Mouse (Mus musculus): ENCODE data around the gene Cramp1l. TPM values are rescaled to one million over a fixed set of nuclear protein-coding genes. Genes with fewer than 3 reads are reported as not detected.
"Not testable (repeated sequence)": the region's sequence is repeated elsewhere in the genome, so short reads cannot be mapped to it uniquely, and the experiment has no call there.

The Cramp1l gene
- total and polyA plus RNA-seq, 3 experiments: 8.6 to 39.5 (median 14.9) TPM

GRCm38 (mm10) chr17:24960852-24961715 is 54.5 kb downstream of the Cramp1l start:
- no peaks in the 10 kb centered on the region for H3K27me3 ChIP-seq (ENCODE audit: insufficient read depth, low read length)
- no peaks in the 10 kb centered on the region for H3K9me3 ChIP-seq (replicated peaks)
- TF ChIP-seq GATA1 (IDR thresholded peaks at IDR 0.05; ENCODE audit: borderline replicate concordance, low read length) (no peak), POLR2AphosphoS5 (IDR thresholded peaks at IDR 0.05; ENCODE audit: insufficient replicate concordance, low read depth, low read length) (no peak), CTCF (IDR thresholded peaks at IDR 0.05; ENCODE audit: low read depth, low read length) (no peak)
- peaks cover 71% of the 10 kb centered on the region for H3K36me3 ChIP-seq (replicated peaks)
- H3K4me1 ChIP-seq (ENCODE audit: insufficient read depth, low read depth, low read length): peaks cover 22% of the 10 kb centered on the region
- peak overlapping the region; percentile 95 for H3K4me3 ChIP-seq (ENCODE audit: low read depth, low read length)
- DNase-seq (ENCODE audit: low spot score): no peak
- no peak for ATAC-seq (ENCODE audit: extremely low read depth, insufficient number of reproducible peaks, low FRiP score, poor library complexity, severe bottlenecking)

- no peaks in the 10 kb centered on the region for H3K9me3 ChIP-seq (replicated peaks)
- peak; percentile 100 for DNase-seq (ENCODE audit: low spot score)
- H3K36me3 ChIP-seq (replicated peaks): peaks cover 71% of the 10 kb centered on the region
- TF ChIP-seq GATA2 (IDR thresholded peaks at IDR 0.05; ENCODE audit: borderline replicate concordance, low read depth, low read length) (no peak), CTCF (IDR thresholded peaks at IDR 0.05; ENCODE audit: low read depth, low read length) (no peak), POLR2AphosphoS5 (IDR thresholded peaks at IDR 0.05; ENCODE audit: insufficient replicate concordance, low read depth, low read length) (no peak), TAL1 (conservative IDR thresholded peaks at IDR 0.05; ENCODE audit: low read depth, low read length) (no peak), GATA1 (IDR thresholded peaks at IDR 0.05; ENCODE audit: borderline replicate concordance, low read length) (no peak)
- peaks cover 24% of the 10 kb centered on the region for H3K4me1 ChIP-seq (ENCODE audit: insufficient read depth, low read depth, low read length)
- no peaks in the 10 kb centered on the region for H3K27me3 ChIP-seq (ENCODE audit: insufficient read depth, low read length)
- peak; percentile 98 for ATAC-seq (ENCODE audit: extremely low read depth, insufficient number of reproducible peaks, low FRiP score, poor library complexity, severe bottlenecking)
- peak within 1 kb of the TSS; percentile 95 for H3K4me3 ChIP-seq (ENCODE audit: low read depth, low read length)
These were observed 55.3 kb downstream of the Cramp1l start, which contains the start of gene Jpt2 for GRCm38 (mm10) chr17:24960135-24960851. Jpt2 (minus strand) TSS chr17:24960689.

GRCm38 (mm10) chr17:24959371-24959770 is 56.2 kb downstream of the Cramp1l start:
- peaks cover 69% of the 10 kb centered on the region for H3K36me3 ChIP-seq (replicated peaks)
- peaks cover 24% of the 10 kb centered on the region for H3K4me1 ChIP-seq (ENCODE audit: insufficient read depth, low read depth, low read length)
- no peaks in the 10 kb centered on the region for H3K27me3 ChIP-seq (ENCODE audit: insufficient read depth, low read length)
- no peak for TF ChIP-seq GATA1 (IDR thresholded peaks at IDR 0.05; ENCODE audit: borderline replicate concordance, low read length)
- TF ChIP-seq CTCF (IDR thresholded peaks at IDR 0.05; ENCODE audit: low read depth, low read length): no peak
- no peak for TF ChIP-seq GATA2 (IDR thresholded peaks at IDR 0.05; ENCODE audit: borderline replicate concordance, low read depth, low read length)
- TF ChIP-seq POLR2AphosphoS5 (IDR thresholded peaks at IDR 0.05; ENCODE audit: insufficient replicate concordance, low read depth, low read length): no peak
- TF ChIP-seq TAL1 (conservative IDR thresholded peaks at IDR 0.05; ENCODE audit: low read depth, low read length): no peak
- DNase-seq (ENCODE audit: low spot score) (no peak), ATAC-seq (ENCODE audit: extremely low read depth, insufficient number of reproducible peaks, low FRiP score, poor library complexity, severe bottlenecking) (no peak)
- H3K9me3 ChIP-seq (replicated peaks): no peaks in the 10 kb centered on the region
- peak overlapping the region; percentile 95 for H3K4me3 ChIP-seq (ENCODE audit: low read depth, low read length)

- no peak for DNase-seq (ENCODE audit: low spot score)
These were observed 62.3 kb downstream of the Cramp1l start for GRCm38 (mm10) chr17:24953291-24953690.

GRCm38 (mm10) chr17:24950671-24951070 is 64.9 kb downstream of the Cramp1l start:
- Histone ChIP-seq H3K36me3 (replicated peaks) (peaks cover 94% of the 10 kb centered on the region), H3K4me1 (ENCODE audit: insufficient read depth, low read depth, low read length) (peaks cover 12% of the 10 kb centered on the region; the same call in 1 of the 2 replicates), H3K9me3 (replicated peaks) (no peaks in the 10 kb centered on the region), H3K27me3 (ENCODE audit: insufficient read depth, low read length) (no peaks in the 10 kb centered on the region), H3K4me3 (ENCODE audit: low read depth, low read length) (no peak overlapping the region)
- ATAC-seq (ENCODE audit: extremely low read depth, insufficient number of reproducible peaks, low FRiP score, poor library complexity, severe bottlenecking) (no peak), DNase-seq (ENCODE audit: low spot score) (no peak)
- no peak for TF ChIP-seq CTCF (IDR thresholded peaks at IDR 0.05; ENCODE audit: low read depth, low read length)
- TF ChIP-seq TAL1 (conservative IDR thresholded peaks at IDR 0.05; ENCODE audit: low read depth, low read length): no peak
- TF ChIP-seq POLR2AphosphoS5 (IDR thresholded peaks at IDR 0.05; ENCODE audit: insufficient replicate concordance, low read depth, low read length): no peak
- TF ChIP-seq GATA1 (IDR thresholded peaks at IDR 0.05; ENCODE audit: borderline replicate concordance, low read length): no peak
- TF ChIP-seq GATA2 (IDR thresholded peaks at IDR 0.05; ENCODE audit: borderline replicate concordance, low read depth, low read length): no peak

More at GRCm38 (mm10) chr17:24953291-24953690, 62.3 kb downstream of the Cramp1l start:
- no peak overlapping the region for H3K4me3 ChIP-seq (ENCODE audit: low read depth, low read length)
- peaks cover 12% of the 10 kb centered on the region; the same call in 1 of the 2 replicates for H3K4me1 ChIP-seq (ENCODE audit: insufficient read depth, low read depth, low read length)
- H3K9me3 ChIP-seq (replicated peaks): no peaks in the 10 kb centered on the region
- peaks cover 94% of the 10 kb centered on the region for H3K36me3 ChIP-seq (replicated peaks)
- H3K27me3 ChIP-seq (ENCODE audit: insufficient read depth, low read length): no peaks in the 10 kb centered on the region
- TF ChIP-seq POLR2AphosphoS5 (IDR thresholded peaks at IDR 0.05; ENCODE audit: insufficient replicate concordance, low read depth, low read length): no peak
- TF ChIP-seq GATA2 (IDR thresholded peaks at IDR 0.05; ENCODE audit: borderline replicate concordance, low read depth, low read length): no peak
- no peak for TF ChIP-seq GATA1 (IDR thresholded peaks at IDR 0.05; ENCODE audit: borderline replicate concordance, low read length)
- no peak for TF ChIP-seq TAL1 (conservative IDR thresholded peaks at IDR 0.05; ENCODE audit: low read depth, low read length)
- no peak for TF ChIP-seq CTCF (IDR thresholded peaks at IDR 0.05; ENCODE audit: low read depth, low read length)
- no peak for ATAC-seq (ENCODE audit: extremely low read depth, insufficient number of reproducible peaks, low FRiP score, poor library complexity, severe bottlenecking)

- Histone ChIP-seq H3K36me3 (replicated peaks) (peaks cover 95% of the 10 kb centered on the region), H3K27me3 (ENCODE audit: insufficient read depth, low read length) (no peaks in the 10 kb centered on the region), H3K9me3 (replicated peaks) (no peaks in the 10 kb centered on the region), H3K4me1 (ENCODE audit: insufficient read depth, low read depth, low read length) (peaks cover 8% of the 10 kb centered on the region; the same call in 1 of the 2 replicates), H3K4me3 (ENCODE audit: low read depth, low read length) (no peak overlapping the region)
- ATAC-seq (ENCODE audit: extremely low read depth, insufficient number of reproducible peaks, low FRiP score, poor library complexity, severe bottlenecking) (no peak), DNase-seq (ENCODE audit: low spot score) (no peak)
- no peak for TF ChIP-seq POLR2AphosphoS5 (IDR thresholded peaks at IDR 0.05; ENCODE audit: insufficient replicate concordance, low read depth, low read length)
These were observed 67.4 kb downstream of the Cramp1l start for GRCm38 (mm10) chr17:24948204-24948603.

- H3K27me3 ChIP-seq (ENCODE audit: insufficient read depth, low read length); H3K4me1 ChIP-seq (ENCODE audit: insufficient read depth, low read depth, low read length); DNase-seq (ENCODE audit: low spot score); H3K4me3 ChIP-seq (ENCODE audit: low read depth, low read length); ATAC-seq (ENCODE audit: extremely low read depth, insufficient number of reproducible peaks, low FRiP score, poor library complexity, severe bottlenecking); H3K9me3 ChIP-seq (replicated peaks): not testable (repeated sequence)
- H3K36me3 ChIP-seq (replicated peaks): peaks cover 76% of the 10 kb centered on the region
These were observed 72.0 kb downstream of the Cramp1l start for GRCm38 (mm10) chr17:24943589-24943988.

Data from G1E (cell line).